Mouse (Mus musculus): ENCODE measurements at regions not wholly inside any gene's neighbourhood (a gene's known extent, or its start where the extent isn't known, plus 50 kb on each side); places are given as distances from the start of the nearest gene placed in this dataset.

GRCm38 (mm10) chr16:95839512-95840253 is 137.8 kb downstream of the Ets2 start:
- peak in 1 of 2 experiments; percentile 38 for DNase-seq

DNA sequence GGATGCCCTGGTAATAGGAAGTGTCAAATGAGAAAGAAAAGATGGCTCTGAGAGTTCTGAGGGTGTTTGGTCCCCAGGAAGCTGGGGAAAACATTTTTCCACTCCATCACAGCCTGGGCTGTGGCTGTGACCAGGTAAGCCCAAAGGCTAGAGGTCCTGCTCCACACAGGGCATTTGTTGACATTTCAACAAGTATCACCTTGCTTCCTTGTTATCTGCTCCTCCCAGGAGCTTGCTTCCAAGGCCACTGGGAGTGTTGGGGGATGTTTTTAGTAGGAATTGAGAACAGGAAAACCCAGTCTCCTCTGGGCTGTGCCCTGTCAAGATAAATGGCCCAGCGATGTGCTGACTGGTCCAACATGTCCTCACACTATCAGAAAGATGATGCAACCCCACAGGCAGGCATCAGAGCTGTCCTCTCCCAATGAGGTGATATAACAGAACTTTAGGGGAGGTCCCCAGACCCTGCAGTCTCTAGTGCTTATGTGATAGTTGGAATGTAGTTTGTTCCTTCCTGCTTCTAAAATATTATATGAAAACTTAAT is 137.1 kb downstream of the Ets2 start:
- no peak for DNase-seq

DNA sequence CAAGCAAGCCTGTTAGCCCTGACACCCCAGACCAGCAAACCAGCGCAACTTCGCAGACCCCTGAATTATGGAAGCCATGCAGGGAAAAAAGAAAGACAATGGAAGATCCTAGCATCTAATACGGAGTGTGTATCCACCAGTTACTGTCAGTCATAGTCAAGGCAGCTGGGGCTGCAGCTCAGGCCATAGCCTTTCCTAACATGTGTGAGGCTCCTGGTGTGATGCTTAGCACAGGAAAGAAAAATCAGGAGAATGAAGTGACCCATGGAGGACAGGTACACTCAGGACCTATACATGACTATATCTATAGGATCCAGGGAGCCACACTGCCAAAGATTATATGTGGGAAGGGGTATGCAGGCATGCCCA is 136.6 kb downstream of the Ets2 start:
- DNase-seq: no peak

DNA sequence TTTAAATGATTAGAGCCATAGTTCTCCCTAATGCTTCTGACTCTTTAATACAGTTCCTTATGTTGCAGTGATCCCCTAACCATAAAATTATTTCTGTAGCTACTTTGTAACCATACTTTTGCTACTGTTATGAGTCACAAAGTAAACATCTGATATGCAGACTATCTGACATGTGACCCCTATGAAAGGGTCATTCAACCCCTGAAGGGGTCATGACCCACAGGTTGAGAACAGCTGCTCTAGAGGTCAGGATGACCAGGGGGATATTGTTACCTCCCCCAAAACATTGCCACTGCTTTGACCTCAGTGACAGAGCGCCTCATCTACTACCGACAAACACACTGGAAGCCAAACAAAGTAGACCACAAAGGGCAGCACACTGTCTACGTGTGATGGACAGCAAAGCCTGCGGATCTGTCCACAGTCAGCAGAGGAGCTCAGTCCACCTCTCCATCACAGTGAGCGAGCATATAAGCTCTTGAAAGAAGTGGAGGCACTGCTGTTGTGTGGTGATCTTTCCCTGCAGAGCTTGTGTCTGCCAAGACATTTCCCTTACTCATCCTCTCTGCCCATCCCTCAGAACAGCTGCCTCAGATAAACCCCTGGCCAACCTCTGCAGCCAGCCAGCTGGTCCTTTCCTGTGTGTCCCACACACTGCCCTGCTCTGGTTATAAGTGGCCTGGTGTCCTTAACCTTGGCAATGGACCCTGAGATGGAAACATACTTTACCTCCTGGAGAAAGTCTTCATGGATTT is 136.0 kb downstream of the Ets2 start:
- DNase-seq: no peak

GRCm38 (mm10) chr16:95835941-95836340 is 134.1 kb downstream of the Ets2 start:
- DNase-seq: no peak

- peak in 1 of 2 experiments; percentile 29 for DNase-seq
Observed at GRCm38 (mm10) chr16:95834556-95835288, 132.8 kb downstream of the Ets2 start.

GRCm38 (mm10) chr16:95833455-95833854 is 131.6 kb downstream of the Ets2 start:
- DNase-seq: peak; percentile 47 to 73

DNA sequence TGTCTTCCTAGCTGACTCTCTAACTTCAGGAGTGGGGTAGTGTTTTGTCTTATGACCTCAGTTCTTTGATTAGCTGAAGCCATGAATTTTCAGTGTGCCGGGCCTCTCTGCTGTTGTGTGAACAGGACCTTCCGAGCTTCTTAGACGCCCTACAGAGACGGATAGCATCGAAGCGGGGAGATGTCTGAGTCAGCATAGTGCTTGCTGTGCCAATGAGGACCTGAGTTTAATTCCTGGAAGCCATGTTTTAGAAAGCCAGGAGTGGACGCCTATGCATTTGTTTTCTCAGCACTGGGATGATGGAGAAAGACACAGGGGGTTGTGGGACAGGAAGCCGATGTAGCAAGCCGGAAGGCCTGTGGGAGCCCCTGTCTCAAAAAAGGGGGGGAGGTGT is 130.5 kb downstream of the Ets2 start:
- DNase-seq: no peak

GRCm38 (mm10) chr16:95831566-95832345 is 129.9 kb downstream of the Ets2 start:
- peak; percentile 56 to 83 for DNase-seq

DNA sequence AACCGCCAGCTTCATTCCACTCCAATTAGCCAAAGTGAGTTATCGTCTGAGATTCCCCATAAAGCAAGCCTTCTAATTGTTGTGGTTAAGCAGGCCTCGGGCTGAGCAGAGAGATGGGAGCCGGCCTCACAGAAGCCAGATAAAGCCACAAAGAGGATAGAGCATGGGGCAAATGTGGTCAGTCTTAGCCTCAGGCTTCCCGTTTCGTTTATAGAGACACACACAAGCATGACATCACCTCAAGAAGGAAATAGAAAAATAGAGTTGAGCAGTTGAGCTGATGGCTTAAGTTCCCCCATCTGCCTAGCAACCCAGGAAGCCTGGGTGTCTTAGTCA is 125.5 kb downstream of the Ets2 start:
- peak in 1 of 2 experiments; percentile 53 for DNase-seq

- no peak for DNase-seq
Observed at GRCm38 (mm10) chr16:95826681-95827401, 125.0 kb downstream of the Ets2 start.

DNA sequence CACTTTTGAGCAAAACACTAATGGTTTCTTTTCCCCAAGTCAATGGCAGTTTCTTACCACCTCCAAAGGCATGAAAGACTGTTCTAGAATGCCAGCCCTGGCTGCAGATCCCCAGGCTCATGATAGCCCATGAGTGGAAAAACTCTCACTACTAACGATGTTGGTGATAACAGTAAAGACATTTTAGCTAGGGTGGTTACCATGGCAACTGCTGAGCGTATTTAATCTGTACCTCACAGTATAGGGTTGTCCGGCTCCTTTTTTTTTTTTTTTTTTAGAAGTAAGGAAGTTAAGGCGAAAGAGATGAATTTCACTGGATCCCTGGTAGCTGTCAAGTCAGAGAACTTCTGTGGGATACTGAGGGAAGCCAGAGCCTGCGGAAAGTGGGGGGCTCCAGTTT is 123.8 kb downstream of the Ets2 start:
- DNase-seq: no peak

DNA sequence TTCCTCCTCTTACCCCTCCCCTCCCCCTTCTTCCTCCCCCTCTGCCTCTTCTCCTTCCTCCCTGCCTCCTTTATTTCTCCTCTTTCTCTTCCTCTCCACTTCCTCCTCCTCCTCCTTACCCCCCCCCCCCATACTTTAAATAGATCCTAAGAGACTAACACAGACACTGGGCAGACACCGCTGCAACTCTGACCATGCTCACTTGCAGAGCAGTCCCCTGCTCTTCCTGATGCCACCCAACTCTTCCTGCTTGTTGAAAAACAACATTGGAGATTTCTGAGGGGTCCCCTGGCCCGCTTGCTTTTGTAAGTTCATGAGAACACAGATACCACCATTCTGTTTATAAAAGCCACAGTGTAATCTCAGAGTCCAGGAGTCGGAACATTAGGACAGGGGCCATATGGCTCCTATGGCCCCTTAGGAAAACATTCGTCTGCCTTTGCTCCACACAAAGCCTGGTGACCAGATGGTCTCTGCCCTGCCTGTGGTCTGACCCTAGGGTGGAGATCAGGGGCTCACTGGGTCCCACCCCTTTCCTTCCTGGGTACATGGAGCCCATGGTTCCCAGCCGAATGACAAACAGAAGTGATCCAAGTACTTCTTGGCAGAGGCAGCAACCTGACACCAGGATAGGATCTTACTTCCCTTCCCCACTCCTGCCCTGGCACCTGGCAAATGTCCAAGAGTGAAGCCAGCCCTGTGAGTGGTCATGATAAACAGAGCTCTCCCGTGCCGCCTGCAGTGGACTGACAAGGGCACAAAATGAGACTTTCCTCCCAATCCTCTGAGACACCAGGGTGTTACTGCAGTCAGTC is 123.1 kb downstream of the Ets2 start:
- peak; percentile 79 to 82 for DNase-seq

- DNase-seq: peak; percentile 31 to 41
Observed at GRCm38 (mm10) chr16:95823803-95824202, 121.9 kb downstream of the Ets2 start.

GRCm38 (mm10) chr16:95821080-95821479 is 119.2 kb downstream of the Ets2 start:
- no peak for DNase-seq

- no peak for DNase-seq
Observed at GRCm38 (mm10) chr16:95820606-95821005, 118.7 kb downstream of the Ets2 start.

DNA sequence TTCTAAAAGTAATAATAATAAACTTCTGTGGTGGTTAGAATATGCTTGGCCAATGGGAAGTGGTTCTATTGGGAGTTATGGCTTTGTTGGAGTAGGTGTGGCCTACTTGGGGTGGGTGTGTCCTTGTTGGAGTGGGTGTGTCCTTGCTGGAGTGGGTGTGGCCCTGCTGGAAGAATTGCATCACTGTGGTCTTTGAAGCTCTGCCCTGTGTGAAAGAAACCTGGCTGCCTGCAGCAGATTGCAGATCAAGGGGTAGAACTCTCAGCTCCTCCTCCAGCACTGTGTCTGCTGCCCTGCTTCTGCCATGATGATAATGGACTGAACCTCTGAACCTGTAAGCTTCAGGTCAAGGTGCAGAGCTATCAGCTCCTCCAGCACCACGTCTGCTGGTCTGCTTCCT is 118.1 kb downstream of the Ets2 start:
- DNase-seq: no peak

- DNase-seq: no peak
Observed at GRCm38 (mm10) chr16:95815966-95816365, 114.1 kb downstream of the Ets2 start.

DNA sequence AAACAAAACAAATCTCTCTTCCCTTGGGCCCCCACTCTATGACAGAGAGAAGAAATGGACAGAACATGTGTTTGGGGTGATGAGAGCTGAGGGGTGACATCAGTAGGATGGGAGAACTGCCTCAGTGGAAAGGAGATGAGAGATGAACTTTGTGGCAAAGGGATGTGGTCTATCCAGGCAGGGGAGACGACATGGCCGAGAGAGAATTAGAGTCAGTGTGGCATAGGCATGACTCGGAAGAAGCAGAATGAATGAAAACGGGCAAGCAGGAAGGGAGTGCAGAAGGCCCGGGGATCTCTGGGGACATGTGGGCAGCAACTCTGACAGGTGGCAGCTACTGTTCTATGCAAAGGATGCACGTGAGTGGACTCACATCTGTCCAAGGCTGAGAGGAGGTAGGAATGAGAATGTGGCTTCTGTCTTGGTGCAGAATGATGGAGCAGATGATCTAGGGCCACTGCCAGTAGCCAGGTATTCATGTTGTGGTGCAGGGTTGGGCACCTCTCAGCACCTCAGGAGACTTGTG is 113.4 kb downstream of the Ets2 start:
- DNase-seq: no peak

DNA sequence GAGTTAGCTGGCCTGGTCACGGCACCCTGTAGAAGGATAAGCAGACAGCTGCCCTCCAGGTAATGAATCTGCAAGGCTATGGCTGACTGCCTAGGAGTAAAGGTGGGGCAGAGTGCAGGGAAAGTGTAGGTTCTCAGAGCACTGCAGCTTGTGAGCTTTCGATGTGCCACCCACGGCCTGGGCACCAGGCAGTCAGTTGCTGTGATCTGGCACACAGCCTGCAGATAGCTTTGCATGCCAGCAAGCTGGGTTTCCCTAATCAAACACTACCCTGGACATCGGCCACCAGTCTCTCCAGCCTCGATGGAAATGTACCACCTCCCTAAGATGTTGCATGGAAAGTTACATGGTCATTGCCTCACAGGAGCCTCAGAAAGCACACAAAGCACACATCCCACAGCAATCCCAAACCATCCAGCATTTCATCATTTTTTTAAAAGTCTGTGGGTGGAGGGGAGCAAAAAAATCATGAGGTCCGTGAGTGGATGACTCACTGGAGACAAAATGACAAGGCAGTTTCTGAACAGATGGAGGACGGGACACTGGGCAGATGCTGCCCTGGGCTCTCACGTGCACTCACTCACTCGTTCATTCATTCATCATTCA is 112.7 kb downstream of the Ets2 start:
- DNase-seq: peak; percentile 43 to 50
